Mouse (Mus musculus) midbrain, embryonic 16.5 days (tissue): ENCODE measurements around the gene Vps45. TPM values are rescaled to one million over a fixed set of nuclear protein-coding genes. Genes with fewer than 3 reads are reported as not detected.
A peak's percentile ranks its signal among the peaks of the same experiment; 100 is the strongest.

Source experiments
- ATAC-seq: fragments of 200-750 bp; cut with Nextera tagmentation; 2 replicates; pipeline ENCODE4 v1.8.0; 2017; ENCODE audit warnings: moderate TSS enrichment
- H3K27ac ChIP-seq: fragments of 300-500 bp; sonication (generic); 2 replicates; pipeline ENCODE4 v1.5.1; 2014; ENCODE audit warnings: mild to moderate bottlenecking, low read length, mixed read lengths
- H3K27me3 ChIP-seq: fragments of 300-500 bp; sonication (generic); 2 replicates; pipeline ENCODE4 v1.6.1; 2014; ENCODE audit warnings: low read depth, low read length, mixed read lengths; ENCODE audit not compliant: control insufficient read depth, insufficient read depth
- H3K36me3 ChIP-seq: fragments of 300-500 bp; sonication (generic); 2 replicates; pipeline ENCODE4 v1.6.1; 2014; ENCODE audit warnings: mild to moderate bottlenecking, low read length, moderate library complexity, mixed read lengths; ENCODE audit not compliant: control insufficient read depth, insufficient read depth
- H3K4me1 ChIP-seq: fragments of 300-500 bp; sonication (generic); 2 replicates; pipeline ENCODE4 v1.6.1; 2014; ENCODE audit warnings: mild to moderate bottlenecking, low read length, mixed read lengths; ENCODE audit not compliant: control insufficient read depth, insufficient read depth
- H3K4me2 ChIP-seq: fragments of 300-500 bp; sonication (generic); 2 replicates; pipeline ENCODE4 v1.6.1; 2014; ENCODE audit warnings: mild to moderate bottlenecking, low read length, mixed read lengths
- H3K4me3 ChIP-seq: fragments of 300-500 bp; sonication (generic); 2 replicates; pipeline ENCODE4 v1.5.1; 2014; ENCODE audit warnings: low read depth, mild to moderate bottlenecking, low read length, moderate library complexity, mixed read lengths
- H3K9ac ChIP-seq: fragments of 300-500 bp; sonication (generic); 2 replicates; pipeline ENCODE4 v1.6.1; 2014; ENCODE audit warnings: low read depth, low read length, mixed read lengths
- H3K9me3 ChIP-seq: fragments of 300-500 bp; sonication (generic); replicated peaks from 2 replicates; pipeline ENCODE4 v1.6.1; 2014; ENCODE audit warnings: mild to moderate bottlenecking, low read length, mixed read lengths; ENCODE audit not compliant: control insufficient read depth, poor library complexity, severe bottlenecking
- WGBS: fragments of 180-500 bp; shearing (Covaris S2); extraction: QIAGEN DNeasy Blood & Tissue Kit; methylation state at CpG from one replicate; pipeline ENCODE4 v1.1.7; 2014; 5-methylcytosine and 5-hydroxymethylcytosine counted together
- polyA plus RNA-seq: library from polyadenylated mRNA; unstranded; fragments of >200 nt; fragmentation: Nextera tagmentation; extraction: Ambion mirVana; gene quantifications from 2 replicates; pipeline ENCODE4 v1.2.1, GENCODE M21; 2015

Gene Vps45
- 62.0 and 64.7 TPM in 2 replicates for polyA plus RNA-seq

DNA sequence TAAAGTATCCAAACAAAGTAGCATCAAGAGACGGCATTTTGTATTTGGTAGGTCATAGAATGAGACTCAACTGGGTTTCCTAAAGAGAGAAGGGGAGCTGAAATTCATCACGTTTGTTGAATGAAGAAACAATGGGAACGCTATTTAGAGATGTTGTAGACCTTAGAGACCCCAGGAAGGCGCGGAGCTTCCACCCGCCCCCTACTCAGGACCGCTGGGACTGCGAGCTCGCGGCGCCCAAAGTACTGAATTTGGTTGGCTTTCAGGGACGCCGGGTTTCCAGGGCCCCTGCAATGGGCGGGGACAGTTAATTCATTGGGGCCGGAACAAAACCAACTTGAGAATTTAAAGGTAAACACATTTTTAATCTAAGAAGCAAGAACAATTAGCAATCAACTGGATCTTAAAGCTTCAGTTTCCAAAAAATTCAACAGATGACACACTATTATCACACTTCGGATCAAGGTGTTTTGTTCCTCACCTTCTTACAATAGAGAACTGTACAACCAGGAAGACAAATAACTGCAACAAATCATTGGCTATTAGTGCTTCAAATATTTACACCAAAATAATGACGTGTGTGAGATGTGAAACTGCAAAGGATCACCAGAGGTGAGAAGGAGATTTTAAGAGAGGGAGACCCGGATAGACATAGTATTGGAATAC, at the start of gene Vps45:
Gene Vps45, minus strand, starts transcription at position 236 of the 666 bp plus-strand sequence.
- Histone ChIP-seq H3K36me3 (peaks cover 2% of the 10 kb centered on the region; the same call in 1 of the 2 replicates), H3K4me2 (peak within 1 kb of the TSS; percentile 87), H3K27ac (peak within 1 kb of the TSS; percentile 82), H3K4me3 (peak within 1 kb of the TSS; percentile 53), H3K9me3 (no peaks in the 10 kb centered on the region), H3K27me3 (no peaks in the 10 kb centered on the region), H3K9ac (peak within 1 kb of the TSS; percentile 67), H3K4me1 (peaks cover 12% of the 10 kb centered on the region)
- 1% methylated on average over 18 of the region's 18 CpGs for WGBS
- ATAC-seq = peak; percentile 88

DNA sequence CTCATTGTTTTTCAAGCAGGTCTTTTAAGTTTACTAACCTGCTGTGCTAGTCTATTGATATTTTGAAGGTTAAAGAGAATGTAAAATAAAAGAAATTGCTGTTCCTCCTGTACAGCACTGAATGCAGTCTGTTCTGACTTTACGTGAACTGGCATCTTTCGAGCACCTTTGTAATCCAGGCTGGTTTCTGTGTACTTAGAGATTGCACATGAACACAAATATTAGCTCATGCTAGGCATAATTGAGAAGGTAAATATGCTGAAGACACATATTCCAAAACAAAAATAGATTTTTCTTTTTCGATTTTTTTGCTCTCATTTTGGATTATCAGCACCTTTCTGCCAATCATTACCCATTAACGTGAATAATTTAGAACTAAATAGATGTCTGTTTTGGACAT, 47.9 kb upstream of the Vps45 start:
- Histone ChIP-seq H3K27ac (no peak overlapping the region), H3K36me3 (no peaks in the 10 kb centered on the region), H3K27me3 (no peaks in the 10 kb centered on the region), H3K4me1 (peaks cover 14% of the 10 kb centered on the region), H3K4me3 (no peak overlapping the region), H3K9ac (no peak overlapping the region), H3K4me2 (no peak overlapping the region), H3K9me3 (no peaks in the 10 kb centered on the region)
- WGBS = 90% methylated on average over 4 of the region's 4 CpGs
- no peak for ATAC-seq

GRCm38 (mm10) chr3:96105232-96105747, 47.0 kb upstream of the Vps45 start:
- no peak; the same call in 1 of the 2 replicates for ATAC-seq
- peak overlapping the region; percentile 92 for H3K4me3 ChIP-seq
- no peak overlapping the region for H3K27ac ChIP-seq
- peaks cover 14% of the 10 kb centered on the region for H3K4me1 ChIP-seq
- H3K27me3 ChIP-seq = no peaks in the 10 kb centered on the region
- WGBS = 9% methylated on average over 10 of the region's 10 CpGs
- peak overlapping the region; percentile 83; the same call in 1 of the 2 replicates for H3K9ac ChIP-seq
- peak overlapping the region; percentile 94 for H3K4me2 ChIP-seq
- H3K36me3 ChIP-seq = no peaks in the 10 kb centered on the region
- no peaks in the 10 kb centered on the region for H3K9me3 ChIP-seq

DNA sequence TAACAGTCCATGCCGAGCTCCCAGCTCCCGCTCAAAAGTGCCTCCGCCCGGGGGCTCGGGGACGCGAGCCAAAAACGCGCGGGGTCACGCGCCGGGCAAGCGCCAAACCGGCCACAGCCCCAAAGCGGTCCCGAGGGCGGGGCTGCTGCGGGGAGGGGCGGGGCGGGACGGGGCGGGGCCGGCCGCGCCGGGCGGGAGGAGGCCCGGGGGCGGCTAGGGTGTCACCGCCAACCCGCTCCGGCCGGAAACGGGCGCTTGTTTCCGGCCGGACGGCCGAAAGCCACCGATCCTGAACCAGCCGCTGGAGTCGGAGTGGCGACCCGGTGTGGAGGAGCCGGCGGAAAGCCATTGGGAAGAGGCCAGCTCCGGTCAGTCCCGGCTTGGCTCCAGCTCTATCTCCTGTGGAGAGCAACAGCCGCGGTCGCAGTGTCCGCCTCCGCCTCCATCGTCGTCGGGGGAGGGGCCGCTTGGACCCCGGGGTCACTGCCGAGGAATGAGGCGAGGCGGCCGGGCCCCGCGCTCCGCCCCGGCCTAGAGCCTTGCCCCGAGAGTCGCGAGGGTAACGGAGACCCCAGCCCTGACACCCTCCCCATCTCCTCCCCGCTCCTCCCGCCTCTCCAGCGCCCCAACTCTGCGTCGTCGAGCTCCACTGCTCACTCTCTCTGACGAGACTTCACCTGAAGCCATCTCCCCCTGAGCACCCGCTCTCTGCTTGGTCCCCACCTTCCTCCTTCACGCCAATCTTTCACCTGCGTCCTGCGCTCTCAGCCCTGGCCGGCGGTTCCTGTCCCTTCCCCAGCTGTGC, 46.2 kb upstream of the Vps45 start, which contains the start of gene Otud7b:
Gene Otud7b, plus strand, starts transcription at position 267 of the 805 bp plus-strand sequence.
- peak within 1 kb of the TSS; percentile 94 for H3K4me2 ChIP-seq
- ATAC-seq = peak; percentile 85
- peak within 1 kb of the TSS; percentile 92 for H3K4me3 ChIP-seq
- H3K9me3 ChIP-seq = no peaks in the 10 kb centered on the region
- no peaks in the 10 kb centered on the region for H3K27me3 ChIP-seq
- H3K4me1 ChIP-seq = peaks cover 14% of the 10 kb centered on the region
- no peaks in the 10 kb centered on the region for H3K36me3 ChIP-seq
- H3K27ac ChIP-seq = peak within 1 kb of the TSS; percentile 76
- H3K9ac ChIP-seq = peak within 1 kb of the TSS; percentile 83
- under 1% methylated on average over 69 of the region's 84 CpGs for WGBS

DNA sequence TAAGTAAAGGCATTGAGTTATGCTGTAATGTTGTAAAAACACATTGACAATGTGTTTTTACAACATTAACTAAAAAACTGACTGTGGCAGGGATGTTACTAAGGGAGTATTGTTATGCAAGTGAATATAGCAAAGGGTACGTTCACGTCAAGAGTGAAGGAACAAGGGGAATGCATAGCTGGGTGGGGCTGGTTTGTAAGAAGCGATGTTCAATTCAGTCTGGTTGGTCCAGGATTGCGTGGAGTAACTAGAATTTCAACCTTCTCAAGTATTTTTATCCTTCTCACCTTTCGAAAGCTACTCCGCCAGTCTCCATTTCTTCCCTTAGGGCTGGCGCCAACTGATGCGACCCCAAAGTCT, 45.6 kb upstream of the Vps45 start:
- Histone ChIP-seq H3K36me3 (no peaks in the 10 kb centered on the region), H3K27me3 (no peaks in the 10 kb centered on the region), H3K4me2 (peak overlapping the region; percentile 94), H3K9ac (peak overlapping the region; percentile 83), H3K4me1 (peaks cover 14% of the 10 kb centered on the region), H3K27ac (peak overlapping the region; percentile 76), H3K4me3 (peak overlapping the region; percentile 92), H3K9me3 (no peaks in the 10 kb centered on the region)
- peak; percentile 57; the same call in 1 of the 2 replicates for ATAC-seq
- 1% methylated on average over 8 of the region's 8 CpGs for WGBS

DNA sequence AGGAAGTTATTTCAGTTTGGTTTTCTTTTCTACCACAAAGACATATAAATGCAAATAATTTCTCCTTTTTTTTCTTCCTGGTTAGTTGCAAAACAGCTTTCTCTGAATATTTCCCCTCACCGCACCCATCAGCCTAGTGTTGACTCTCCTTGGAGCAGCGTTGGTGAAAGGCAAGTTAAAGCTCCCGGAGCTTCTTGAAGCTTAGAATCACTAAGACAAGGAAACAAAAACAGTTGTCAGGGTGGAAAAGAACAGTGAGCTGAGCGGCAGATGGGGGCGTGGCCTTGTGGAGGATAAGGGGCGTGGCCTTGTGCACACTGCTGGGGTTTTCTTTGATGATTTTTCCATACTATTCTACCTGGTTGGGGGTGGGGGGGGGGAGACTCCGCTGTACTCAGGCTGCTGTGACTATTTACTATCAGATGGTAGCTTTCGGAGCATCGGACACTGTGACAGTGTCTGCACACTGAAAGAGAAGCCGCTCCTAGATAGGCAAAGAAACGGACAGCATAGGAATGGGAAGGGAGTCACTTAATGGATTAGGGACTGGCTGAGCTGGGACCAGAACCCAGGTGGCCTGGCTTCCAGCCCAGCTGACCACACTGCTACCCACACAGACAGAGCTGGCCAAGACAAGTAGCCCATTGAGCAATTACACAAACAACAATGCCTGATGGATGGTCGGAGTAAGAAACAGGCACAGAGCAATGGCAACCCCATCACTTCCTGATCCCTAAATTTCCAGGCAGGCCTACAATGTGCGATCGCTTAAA, 44.0 kb upstream of the Vps45 start:
- no peak for ATAC-seq
- 19% methylated on average over 14 of the region's 14 CpGs for WGBS

DNA sequence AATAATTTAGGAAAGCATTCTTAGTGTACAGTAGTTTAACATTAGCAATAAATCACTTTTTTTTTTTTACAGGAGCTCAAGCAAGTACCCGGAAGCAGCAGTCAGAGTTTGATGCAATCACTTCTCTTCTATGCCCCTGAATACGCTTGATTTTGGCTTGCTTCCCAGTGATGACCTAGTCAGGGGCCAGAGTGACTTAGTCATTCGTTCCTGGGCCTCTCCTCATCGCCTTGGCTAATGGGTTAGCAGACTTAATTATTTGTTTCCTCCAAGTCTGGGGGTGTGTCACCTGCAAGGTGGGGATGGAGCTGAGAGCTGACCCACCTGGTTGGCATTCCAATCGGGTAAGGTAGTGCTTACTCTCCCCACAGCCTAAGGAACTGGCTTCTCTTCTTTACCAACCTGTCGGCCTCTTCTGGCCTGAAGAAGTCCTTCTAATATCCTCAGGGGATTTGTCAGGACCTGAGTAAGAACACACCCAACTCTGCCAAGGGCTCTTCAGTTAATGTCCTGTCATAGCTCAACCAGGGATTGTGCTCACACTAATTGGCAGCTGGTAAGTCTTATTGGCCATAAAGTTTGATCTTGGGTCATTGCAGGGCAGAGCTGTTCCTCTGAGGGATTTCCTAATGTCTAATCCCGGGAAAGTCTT, 40.5 kb upstream of the Vps45 start:
- Histone ChIP-seq H3K4me3 (no peak overlapping the region), H3K4me2 (no peak overlapping the region), H3K9ac (no peak overlapping the region), H3K27me3 (no peaks in the 10 kb centered on the region), H3K9me3 (no peaks in the 10 kb centered on the region), H3K36me3 (no peaks in the 10 kb centered on the region), H3K27ac (no peak overlapping the region), H3K4me1 (peaks cover 4% of the 10 kb centered on the region)
- no peak for ATAC-seq
- 70% methylated on average over 7 of the region's 7 CpGs for WGBS

More for the DNA sequence above, 44.0 kb upstream of the Vps45 start:
- Histone ChIP-seq H3K9me3 (no peaks in the 10 kb centered on the region), H3K27ac (no peak overlapping the region), H3K36me3 (no peaks in the 10 kb centered on the region), H3K27me3 (no peaks in the 10 kb centered on the region), H3K4me2 (peak overlapping the region; percentile 44), H3K4me1 (peaks cover 14% of the 10 kb centered on the region), H3K9ac (no peak overlapping the region), H3K4me3 (peak overlapping the region; percentile 5; the same call in 1 of the 2 replicates)

GRCm38 (mm10) chr3:96098168-96098567, 39.9 kb upstream of the Vps45 start:
- Histone ChIP-seq H3K9me3 (no peaks in the 10 kb centered on the region), H3K36me3 (no peaks in the 10 kb centered on the region), H3K27me3 (no peaks in the 10 kb centered on the region), H3K4me1 (peaks cover 4% of the 10 kb centered on the region), H3K4me3 (no peak overlapping the region), H3K4me2 (no peak overlapping the region), H3K9ac (no peak overlapping the region), H3K27ac (no peak overlapping the region)
- ATAC-seq = no peak
- WGBS = 78% methylated on average over 4 of the region's 4 CpGs
